In the genomic region with DNA sequence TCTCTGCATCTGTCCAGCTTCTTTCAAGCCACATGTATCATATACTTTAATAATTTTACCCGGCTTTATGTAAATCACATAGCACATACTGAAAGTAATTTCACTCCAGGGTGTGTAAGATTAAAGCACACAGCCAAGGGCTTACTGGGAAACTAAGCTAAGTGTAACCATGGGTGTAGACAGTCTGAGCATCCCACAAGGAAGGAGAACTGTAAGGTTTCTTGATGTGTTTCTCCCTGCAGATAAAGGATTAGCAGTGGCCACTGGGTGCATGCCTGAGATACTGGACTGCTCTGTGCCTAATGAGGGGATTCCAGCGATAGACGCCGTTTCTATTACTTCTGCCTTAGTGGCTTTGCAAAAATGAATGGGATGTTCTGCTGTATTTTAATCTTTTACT, we compare ENCODE assay signal across 26 mouse cellular contexts. TPM values are rescaled to one million over a fixed set of nuclear protein-coding genes. Genes with fewer than 3 reads are reported as not detected.
A peak's percentile ranks its signal among the peaks of the same experiment; 100 is the strongest.
DNase-seq lines count a peak whose midpoint lies in the region; ATAC-seq and TF ChIP-seq lines count a peak whose summit lies in the region.
"Had no signal": no experiment of that assay in that cellular context is flagged by ENCODE, and none has a peak within 500 bp of the region (broad histone marks: within the 10 kb centered on the region; RNA-seq: fewer than 3 reads in every experiment).

No protein-coding gene starts in this region.

- no peak for TF ChIP-seq POLR2A in brain, embryonic 14.5 days (IDR thresholded peaks at IDR 0.05; ENCODE audit: borderline replicate concordance, extremely low read depth, insufficient read depth, insufficient read length, poor library complexity, severe bottlenecking)

- H3K9ac ChIP-seq in midbrain, embryonic 13.5 days (replicated peaks), result no peak overlapping the region
- H3K9ac ChIP-seq in midbrain, embryonic 11.5 days (ENCODE audit: low read length), result no peak overlapping the region
- H3K9ac ChIP-seq: embryonic facial prominence, embryonic 13.5 days; embryonic facial prominence, embryonic 15.5 days; forebrain, embryonic 12.5 days had no signal

- no peaks in the 10 kb centered on the region for H3K36me3 ChIP-seq in midbrain, embryonic 13.5 days
- H3K36me3 ChIP-seq in midbrain, embryonic 11.5 days (ENCODE audit: control insufficient read depth, insufficient read depth, low read length), result no peaks in the 10 kb centered on the region
- H3K36me3 ChIP-seq: embryonic facial prominence, embryonic 13.5 days; embryonic facial prominence, embryonic 15.5 days; forebrain, embryonic 10.5 days; forebrain, embryonic 12.5 days had no signal

- WGBS in midbrain, embryonic 13.5 days, result 60% methylated on average over 4 of the region's 4 CpGs
- 84% methylated on average over 4 of the region's 4 CpGs for WGBS in midbrain, embryonic 11.5 days

- no peak for TF ChIP-seq CTCF in brain, embryonic 14.5 days (IDR thresholded peaks at IDR 0.05; ENCODE audit: borderline replicate concordance, extremely low read depth, insufficient read depth, insufficient read length)

- no peak overlapping the region for H3K4me3 ChIP-seq in midbrain, embryonic 13.5 days (replicated peaks)
- H3K4me3 ChIP-seq in midbrain, embryonic 11.5 days (ENCODE audit: low read depth, low read length), result no peak overlapping the region
- H3K4me3 ChIP-seq: embryonic facial prominence, embryonic 13.5 days; embryonic facial prominence, embryonic 15.5 days; erythroblast, embryonic 14.5 days; forebrain, embryonic 10.5 days; forebrain, embryonic 12.5 days had no signal

- DNase-seq in midbrain, embryonic 11.5 days (ENCODE audit: low spot score, missing footprints), result no peak
- DNase-seq in MEL-GATA-1-ER (ENCODE audit: extremely low read depth, low read depth), result peak; percentile 39
- peak; percentile 35 for DNase-seq in brain, embryonic 14.5 days (ENCODE audit: low read depth)
- DNase-seq in retina, postnatal 1 day, result peak; percentile 36
- DNase-seq in kidney, adult 8-10 months, result no peak
- DNase-seq in urinary bladder, postnatal 4 days (ENCODE audit: low spot score in 2 of 2), result no peak
- DNase-seq: adrenal gland, adult 8-10 months; adrenal gland, postnatal 14 days; adrenal gland, postnatal 36 days; cerebellum, adult 11 months; cerebellum, adult 18-20 months; cerebellum, adult 8-10 months; cerebellum, adult 9-11 months; cerebellum, postnatal 14 days; cerebellum, postnatal 36 days; embryo, embryonic 11 days had no signal

- no peak overlapping the region for H3K27ac ChIP-seq in midbrain, embryonic 13.5 days
- no peak overlapping the region for H3K27ac ChIP-seq in midbrain, embryonic 11.5 days (ENCODE audit: low read depth, low read length)
- H3K27ac ChIP-seq: embryonic facial prominence, embryonic 13.5 days; embryonic facial prominence, embryonic 15.5 days; forebrain, embryonic 10.5 days; forebrain, embryonic 12.5 days had no signal

- no peak overlapping the region for H3K4me2 ChIP-seq in midbrain, embryonic 13.5 days (replicated peaks)
- H3K4me2 ChIP-seq in midbrain, embryonic 11.5 days, result no peak overlapping the region
- H3K4me2 ChIP-seq: embryonic facial prominence, embryonic 13.5 days; embryonic facial prominence, embryonic 15.5 days; forebrain, embryonic 12.5 days had no signal

- H3K9me3 ChIP-seq in midbrain, embryonic 13.5 days, result no peaks in the 10 kb centered on the region
- H3K9me3 ChIP-seq in midbrain, embryonic 11.5 days (ENCODE audit: control insufficient read depth, low read length), result no peaks in the 10 kb centered on the region
- H3K9me3 ChIP-seq: embryonic facial prominence, embryonic 13.5 days; embryonic facial prominence, embryonic 15.5 days; forebrain, embryonic 10.5 days; forebrain, embryonic 12.5 days had no signal

- ATAC-seq in midbrain, embryonic 13.5 days, result peak; percentile 72
- ATAC-seq in midbrain, embryonic 11.5 days (ENCODE audit: low FRiP score), result no peak
- ATAC-seq: activated CD4-positive, CD25-positive, alpha-beta regulatory T cell, adult 4 months; forebrain, embryonic 14.5 days; forebrain, embryonic 16.5 days; Patski had no signal

- no peaks in the 10 kb centered on the region for H3K27me3 ChIP-seq in midbrain, embryonic 13.5 days
- no peaks in the 10 kb centered on the region for H3K27me3 ChIP-seq in midbrain, embryonic 11.5 days (ENCODE audit: control insufficient read depth, insufficient read depth, low read length)
- H3K27me3 ChIP-seq: embryonic facial prominence, embryonic 13.5 days; embryonic facial prominence, embryonic 15.5 days; forebrain, embryonic 12.5 days; Patski had no signal

- H3K4me1 ChIP-seq in midbrain, embryonic 13.5 days (replicated peaks), result no peaks in the 10 kb centered on the region
- H3K4me1 ChIP-seq in midbrain, embryonic 11.5 days (ENCODE audit: control insufficient read depth, insufficient read depth, low read length), result no peaks in the 10 kb centered on the region
- H3K4me1 ChIP-seq: embryonic facial prominence, embryonic 13.5 days; embryonic facial prominence, embryonic 15.5 days; forebrain, embryonic 12.5 days had no signal

RNA-seq across cellular contexts. Expression of a gene that starts 14.2 kb away (rescaled TPM):
- polyA plus RNA-seq in midbrain, embryonic 13.5 days (2015; fragmentation: Nextera tagmentation; extraction: Ambion mirVana), result 28.6 and 29.2 TPM in 2 replicates
- 51.9 and 52.5 TPM in 2 replicates for polyA plus RNA-seq in midbrain, embryonic 11.5 days (2014; fragmentation: Nextera tagmentation; extraction: Ambion mirVana)
- 19.5 and 27.7 TPM in 2 replicates for polyA plus RNA-seq in brain, embryonic 14.5 days (2012; rRNA removed)
- polyA plus RNA-seq: erythroblast, embryonic 14.5 days had no signal

Comparison
In these comparisons a context has a peak if more than half of its experiments do, and no peak if none do; other contexts are left out.
1. DNase-seq: peak in MEL-GATA-1-ER (single experiment), brain, embryonic 14.5 days (single experiment) and retina, postnatal 1 day (single experiment); none in midbrain, embryonic 11.5 days (single experiment), kidney, adult 8-10 months (0 of 2) and urinary bladder, postnatal 4 days (0 of 2).